Mouse (Mus musculus): ENCODE measurements around the gene Fancc. TPM values are rescaled to one million over a fixed set of nuclear protein-coding genes. Genes with fewer than 3 reads are reported as not detected.
"Not testable (repeated sequence)": the region's sequence is repeated elsewhere in the genome, so short reads cannot be mapped to it uniquely, and the experiment has no call there.

The Fancc gene
- total RNA-seq, 2 experiments from 2014 or later = 1.5 to 2.9 TPM

- no peak for DNase-seq
- intact Hi-C loops (cut with DNase I) = loop anchor here (5.0 kb wide), 2 partner anchors 88 to 213 kb away; no protein-coding TSS in a partner anchor
These were observed 171.9 kb downstream of the Fancc start for GRCm38 (mm10) chr13:63324978-63325848.

GRCm38 (mm10) chr13:63324311-63324710 is 172.8 kb downstream of the Fancc start:
- intact Hi-C loops (cut with DNase I) = no loop called here
- DNase-seq = no peak

GRCm38 (mm10) chr13:63323286-63324075 is 173.6 kb downstream of the Fancc start:
- DNase-seq = peak in 1 of 2 experiments; percentile 15
- intact Hi-C loops (cut with DNase I) = no loop called here

- no peak for DNase-seq
- intact Hi-C loops (cut with DNase I) = no loop called here
These were observed 174.3 kb downstream of the Fancc start for GRCm38 (mm10) chr13:63322756-63323155.

- peak in 1 of 2 experiments; percentile 15 for DNase-seq
- intact Hi-C loops (cut with DNase I) = no loop called here
These were observed 175.4 kb downstream of the Fancc start for GRCm38 (mm10) chr13:63321689-63322088.

GRCm38 (mm10) chr13:63319814-63320213 is 177.3 kb downstream of the Fancc start:
- intact Hi-C loops (cut with DNase I) = no loop called here
- DNase-seq = no peak

GRCm38 (mm10) chr13:63317681-63318104 is 179.4 kb downstream of the Fancc start:
- intact Hi-C loops (cut with DNase I) = no loop called here
- no peak for DNase-seq

GRCm38 (mm10) chr13:63316407-63316806 is 180.7 kb downstream of the Fancc start:
- intact Hi-C loops (cut with DNase I) = no loop called here

GRCm38 (mm10) chr13:63315777-63316176 is 181.3 kb downstream of the Fancc start:
- no peak for DNase-seq
- intact Hi-C loops (cut with DNase I) = no loop called here

More at GRCm38 (mm10) chr13:63316407-63316806, 180.7 kb downstream of the Fancc start:
- no peak for DNase-seq

- DNase-seq; intact Hi-C loops (cut with DNase I): not testable (repeated sequence)
These were observed 182.0 kb downstream of the Fancc start for GRCm38 (mm10) chr13:63315111-63315510.

GRCm38 (mm10) chr13:63314608-63314920 is 182.5 kb downstream of the Fancc start:
- no peak for DNase-seq
- intact Hi-C loops (cut with DNase I) = no loop called here

GRCm38 (mm10) chr13:63313748-63314607 is 183.1 kb downstream of the Fancc start:
- intact Hi-C loops (cut with DNase I) = no loop called here
- peak in 1 of 2 experiments; percentile 17 for DNase-seq

GRCm38 (mm10) chr13:63313247-63313646 is 183.8 kb downstream of the Fancc start:
- intact Hi-C loops (cut with DNase I) = no loop called here
- no peak for DNase-seq

- intact Hi-C loops (cut with DNase I) = no loop called here
- DNase-seq = no peak
These were observed 185.9 kb downstream of the Fancc start for GRCm38 (mm10) chr13:63311156-63311555.

- no peak for DNase-seq
- intact Hi-C loops (cut with DNase I) = no loop called here
These were observed 187.5 kb downstream of the Fancc start for GRCm38 (mm10) chr13:63309563-63309962.

GRCm38 (mm10) chr13:63306768-63307167 is 190.3 kb downstream of the Fancc start:
- DNase-seq = no peak
- intact Hi-C loops (cut with DNase I) = no loop called here

- intact Hi-C loops (cut with DNase I) = no loop called here
- no peak for DNase-seq
These were observed 191.7 kb downstream of the Fancc start for GRCm38 (mm10) chr13:63305160-63306011.

GRCm38 (mm10) chr13:63304799-63305159 is 192.3 kb downstream of the Fancc start:
- intact Hi-C loops (cut with DNase I) = no loop called here
- no peak for DNase-seq

GRCm38 (mm10) chr13:63304124-63304792 is 192.8 kb downstream of the Fancc start:
- DNase-seq = no peak
- intact Hi-C loops (cut with DNase I) = no loop called here

All from gastrocnemius, postnatal 36 days (tissue).